Mouse (Mus musculus): Measurements from ENCODE around the gene Pianp.

Gene Pianp

GRCm38 (mm10) chr6:124996551-124997501, at the start of gene Pianp:
Gene Pianp, plus strand, starts transcription at chr6:124996694.
- DNase-seq (ENCODE audit: low spot score in 2 of 2), result peak; percentile 75 to 87

- DNase-seq (ENCODE audit: low spot score in 2 of 2), result no peak
Observed at GRCm38 (mm10) chr6:124953991-124954715, 42.3 kb upstream of the Pianp start.

GRCm38 (mm10) chr6:124955212-124955611, 41.3 kb upstream of the Pianp start:
- DNase-seq (ENCODE audit: low spot score in 2 of 2), result no peak

- no peak for DNase-seq (ENCODE audit: low spot score in 2 of 2)
Observed at GRCm38 (mm10) chr6:124958127-124958526, 38.4 kb upstream of the Pianp start.

GRCm38 (mm10) chr6:124959960-124960359, 36.5 kb upstream of the Pianp start:
- no peak for DNase-seq (ENCODE audit: low spot score in 2 of 2)

- no peak for DNase-seq (ENCODE audit: low spot score in 2 of 2)
Observed at GRCm38 (mm10) chr6:124961021-124961420, 35.5 kb upstream of the Pianp start.

GRCm38 (mm10) chr6:124964638-124965037, 31.9 kb upstream of the Pianp start:
- DNase-seq (ENCODE audit: low spot score in 2 of 2), result no peak

GRCm38 (mm10) chr6:124965088-124965719, 31.3 kb upstream of the Pianp start, which contains the start of gene Cops7a:
Gene Cops7a, minus strand, starts transcription at chr6:124965538.
- peak; percentile 95 for DNase-seq (ENCODE audit: low spot score in 2 of 2)

- DNase-seq (ENCODE audit: low spot score in 2 of 2), result no peak
Observed at GRCm38 (mm10) chr6:124965747-124966146, 30.7 kb upstream of the Pianp start.

- no peak for DNase-seq (ENCODE audit: low spot score in 2 of 2)
Observed at GRCm38 (mm10) chr6:124966466-124967118, 29.9 kb upstream of the Pianp start.

GRCm38 (mm10) chr6:124967766-124968165, 28.7 kb upstream of the Pianp start:
- no peak for DNase-seq (ENCODE audit: low spot score in 2 of 2)

- no peak for DNase-seq (ENCODE audit: low spot score in 2 of 2)
Observed at GRCm38 (mm10) chr6:124992241-124992640, 4.3 kb upstream of the Pianp start.

GRCm38 (mm10) chr6:124993365-124993764, 3.1 kb upstream of the Pianp start:
- DNase-seq (ENCODE audit: low spot score in 2 of 2), result no peak

GRCm38 (mm10) chr6:124993876-124994275, 2.6 kb upstream of the Pianp start:
- DNase-seq (ENCODE audit: low spot score in 2 of 2), result no peak

GRCm38 (mm10) chr6:124995246-124995645, 1.2 kb upstream of the Pianp start:
- DNase-seq (ENCODE audit: low spot score in 2 of 2), result no peak

GRCm38 (mm10) chr6:124995831-124996403, 577 bp upstream of the Pianp start:
- no peak for DNase-seq (ENCODE audit: low spot score in 2 of 2)

GRCm38 (mm10) chr6:124998066-124998465, 1.6 kb downstream of the Pianp start:
- DNase-seq (ENCODE audit: low spot score in 2 of 2), result no peak

- DNase-seq (ENCODE audit: low spot score in 2 of 2), result no peak
Observed at GRCm38 (mm10) chr6:124999091-124999490, 2.6 kb downstream of the Pianp start.

- no peak for DNase-seq (ENCODE audit: low spot score in 2 of 2)
Observed at GRCm38 (mm10) chr6:124999546-124999945, 3.1 kb downstream of the Pianp start.

GRCm38 (mm10) chr6:125003706-125004105, 7.2 kb downstream of the Pianp start:
- DNase-seq (ENCODE audit: low spot score in 2 of 2), result no peak

- DNase-seq (ENCODE audit: low spot score in 2 of 2), result no peak
Observed at GRCm38 (mm10) chr6:125005086-125005485, 8.6 kb downstream of the Pianp start.
